Mouse (Mus musculus) layer of hippocampus, postnatal 10 days (tissue): ENCODE measurements at regions not wholly inside any gene's neighbourhood (a gene's known extent, or its start where the extent isn't known, plus 50 kb on each side); places are given as distances from the start of the nearest gene placed in this dataset.

Experiments used
- DNase-seq, 2 experiments: peaks; one replicate each; pipeline ENCODE4 v3.0.0; 2021; ENCODE audit warnings: low spot score in 2 of 2

GRCm38 (mm10) chr12:96615134-96615533 lies 923.1 kb downstream of the Flrt2 start:
- DNase-seq: no peak

- no peak for DNase-seq
Measured at GRCm38 (mm10) chr12:96615850-96616249, 923.8 kb downstream of the Flrt2 start.

- DNase-seq: no peak
Measured at GRCm38 (mm10) chr12:96617226-96617625, 925.2 kb downstream of the Flrt2 start.
